31 mouse cellular contexts compared by ENCODE assay signal in the genomic region with DNA sequence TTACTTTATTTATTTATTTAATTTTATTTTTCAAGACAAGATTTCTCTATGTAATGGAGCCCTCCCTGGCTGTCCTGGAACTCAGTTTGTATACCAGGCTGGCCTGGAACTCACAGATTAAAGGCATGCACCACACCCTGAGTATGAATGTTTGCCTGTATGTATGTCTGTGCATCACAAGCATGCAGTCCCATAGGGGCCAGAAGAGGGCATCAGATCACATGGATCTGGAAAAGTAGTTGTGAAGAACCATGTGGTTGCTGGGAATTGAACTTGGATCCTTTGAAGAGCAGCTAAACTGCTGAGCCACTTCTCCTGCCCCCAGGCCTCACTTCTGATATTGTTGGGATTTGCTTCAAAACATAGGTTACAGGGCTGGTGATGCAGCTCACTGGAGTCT. TPM values are rescaled to one million over a fixed set of nuclear protein-coding genes. Genes with fewer than 3 reads are reported as not detected.
A peak's percentile ranks its signal among the peaks of the same experiment; 100 is the strongest.
DNase-seq lines count a peak whose midpoint lies in the region; ATAC-seq and TF ChIP-seq lines count a peak whose summit lies in the region.
"Had no signal": no experiment of that assay in that cellular context is flagged by ENCODE, and none has a peak within 500 bp of the region (broad histone marks: within the 10 kb centered on the region; RNA-seq: fewer than 3 reads in every experiment).

No protein-coding gene starts in this region.

- no peak overlapping the region for H3K27ac ChIP-seq in heart, embryonic 10.5 days
- no peak overlapping the region for H3K27ac ChIP-seq in lung, postnatal 0 days (ENCODE audit: low read length)
- H3K27ac ChIP-seq: embryonic facial prominence, embryonic 12.5 days; hindbrain, embryonic 10.5 days; hindbrain, embryonic 15.5 days; kidney, embryonic 15.5 days; midbrain, embryonic 15.5 days; neural tube, embryonic 12.5 days had no signal

- TF ChIP-seq EP300 in lung, postnatal 0 days (IDR thresholded peaks at IDR 0.05), result no peak

- no peak overlapping the region for H3K9ac ChIP-seq in lung, postnatal 0 days (replicated peaks; ENCODE audit: low read depth)
- H3K9ac ChIP-seq: embryonic facial prominence, embryonic 12.5 days; heart, embryonic 13.5 days; hindbrain, embryonic 15.5 days; kidney, embryonic 15.5 days; midbrain, embryonic 15.5 days; neural tube, embryonic 12.5 days had no signal

- H3K36me3 ChIP-seq in heart, embryonic 10.5 days, result peaks cover 25% of the 10 kb centered on the region
- H3K36me3 ChIP-seq in lung, postnatal 0 days (ENCODE audit: insufficient read depth, low read length), result no peaks in the 10 kb centered on the region

- no peak for ATAC-seq in lung, postnatal 0 days
- ATAC-seq: forebrain, embryonic 14.5 days; inflammation-experienced regulatory T-cells, adult 6 months; midbrain, embryonic 15.5 days had no signal

- intact Hi-C loops in left cerebral cortex, postnatal 25 days (cut with DNase I), result no loop called here

- H3K4me3 ChIP-seq in heart, embryonic 10.5 days, result no peak overlapping the region
- no peak overlapping the region for H3K4me3 ChIP-seq in lung, postnatal 0 days (ENCODE audit: low read depth, low read length)
- H3K4me3 ChIP-seq in lung, adult 2 months (replicated peaks; ENCODE audit: extremely low read depth, low read depth, low read length), result no peak overlapping the region
- H3K4me3 ChIP-seq: embryonic facial prominence, embryonic 12.5 days; heart, embryonic 13.5 days; hindbrain, embryonic 10.5 days; hindbrain, embryonic 15.5 days; kidney, embryonic 15.5 days; midbrain, embryonic 15.5 days; neural tube, embryonic 12.5 days had no signal

- peak; percentile 50 for DNase-seq in heart, embryonic 10.5 days (ENCODE audit: low spot score)
- no peak for DNase-seq in heart, postnatal 4 days
- no peak for DNase-seq in lung, postnatal 0 days (ENCODE audit: low spot score)
- no peak for DNase-seq in lung, adult 2 months
- DNase-seq in ES-CJ7 (ENCODE audit: low read depth, low spot score), result peak; percentile 51
- peak; percentile 20 for DNase-seq in naive thymus-derived CD4-positive, alpha-beta T cell, adult 2 months (ENCODE audit: low read depth)
- no peak for DNase-seq in left cerebral cortex, postnatal 25 days (ENCODE audit: low spot score in 2 of 2)
- no peak for DNase-seq in cerebellum, adult 8-10 months
- DNase-seq: adrenal gland, postnatal 10 days; cerebellum, adult 9-10 months; embryo, embryonic 11 days; gastrocnemius, postnatal 25 days; heart, adult 18-20 months; heart, postnatal 10 days; kidney, adult 11 months; layer of hippocampus, postnatal 36 days; liver; lung, adult 18-20 months; lung, postnatal 14 days; right cerebral cortex, postnatal 4 days; thymus, adult 18-20 months; thymus, postnatal 36 days had no signal

- TF ChIP-seq POLR2A in lung, adult 2 months (IDR thresholded peaks at IDR 0.05; ENCODE audit: borderline replicate concordance, extremely low read depth, low read depth, low read length), result no peak

- no peaks in the 10 kb centered on the region for H3K9me3 ChIP-seq in heart, embryonic 10.5 days
- no peaks in the 10 kb centered on the region for H3K9me3 ChIP-seq in lung, postnatal 0 days (ENCODE audit: low read length)
- H3K9me3 ChIP-seq: embryonic facial prominence, embryonic 12.5 days; heart, embryonic 13.5 days; hindbrain, embryonic 10.5 days; hindbrain, embryonic 15.5 days; kidney, embryonic 15.5 days; midbrain, embryonic 15.5 days; neural tube, embryonic 12.5 days had no signal

- peak; percentile 37 for TF ChIP-seq CTCF in lung, postnatal 0 days (IDR thresholded peaks at IDR 0.05)
- no peak for TF ChIP-seq CTCF in lung, adult 2 months (IDR thresholded peaks at IDR 0.05; ENCODE audit: insufficient read depth, low read length)

- H3K27me3 ChIP-seq in heart, embryonic 10.5 days (ENCODE audit: insufficient read depth, poor library complexity, severe bottlenecking), result no peaks in the 10 kb centered on the region
- no peaks in the 10 kb centered on the region for H3K27me3 ChIP-seq in lung, postnatal 0 days (replicated peaks; ENCODE audit: insufficient read depth, low read length)
- H3K27me3 ChIP-seq: embryonic facial prominence, embryonic 12.5 days; heart, embryonic 13.5 days; hindbrain, embryonic 15.5 days; kidney, embryonic 15.5 days; midbrain, embryonic 15.5 days; neural tube, embryonic 12.5 days had no signal

- H3K4me1 ChIP-seq in heart, embryonic 10.5 days, result peaks cover 26% of the 10 kb centered on the region
- peaks cover 4% of the 10 kb centered on the region; the same call in 1 of the 2 replicates for H3K4me1 ChIP-seq in lung, postnatal 0 days (ENCODE audit: insufficient read depth, low read depth, low read length)
- peaks cover 8% of the 10 kb centered on the region for H3K4me1 ChIP-seq in lung, adult 2 months (ENCODE audit: control insufficient read depth, insufficient read depth, low read length)
- H3K4me1 ChIP-seq: embryonic facial prominence, embryonic 12.5 days; hindbrain, embryonic 10.5 days; neural tube, embryonic 12.5 days had no signal

- no peak overlapping the region for H3K4me2 ChIP-seq in lung, postnatal 0 days (replicated peaks; ENCODE audit: low read depth, low read length)
- H3K4me2 ChIP-seq: embryonic facial prominence, embryonic 12.5 days; heart, embryonic 13.5 days; hindbrain, embryonic 15.5 days; kidney, embryonic 15.5 days; midbrain, embryonic 15.5 days; neural tube, embryonic 12.5 days had no signal

RNA-seq across cellular contexts. Expression of a gene that starts 15.1 kb away (rescaled TPM):
- 3.3 and 4.7 TPM in 2 replicates for polyA plus RNA-seq in heart, embryonic 10.5 days (2016; fragmentation: Nextera tagmentation; extraction: Ambion mirVana)
- 10 to 100 TPM; 19.6 to 20.2 TPM for total RNA-seq in heart, postnatal 4 days (2021)
- 5.2 and 6.2 TPM in 2 replicates for polyA plus RNA-seq in lung, postnatal 0 days (2015; fragmentation: Nextera tagmentation; extraction: Ambion mirVana)
- 19.5 and 22.5 TPM in 2 replicates for polyA plus RNA-seq in lung, adult 2 months (2012; rRNA removed)
- total RNA-seq in left cerebral cortex, postnatal 25 days (2021), result 10 to 100 TPM in 1 of 2 experiments, 1 to 10 TPM in 1; 9.5 to 10.1 TPM

RNA-seq across cellular contexts. Expression of a gene that starts 38.6 kb away (rescaled TPM):
- polyA plus RNA-seq in heart, embryonic 10.5 days (2016; fragmentation: Nextera tagmentation; extraction: Ambion mirVana), result 0.42 and 0.60 TPM in 2 replicates
- 1 to 10 TPM; 2.0 to 2.7 TPM for total RNA-seq in heart, postnatal 4 days (2021)
- polyA plus RNA-seq in lung, postnatal 0 days (2015; fragmentation: Nextera tagmentation; extraction: Ambion mirVana), result 21.8 and 21.9 TPM in 2 replicates
- polyA plus RNA-seq in lung, adult 2 months (2012; rRNA removed), result 106 and 119 TPM in 2 replicates
- 1 to 10 TPM; 8.4 to 8.7 TPM for total RNA-seq in left cerebral cortex, postnatal 25 days (2021)
- polyA plus RNA-seq: inflammation-experienced regulatory T-cells, adult 6 months had no signal

RNA-seq across cellular contexts. Expression of a gene that starts 48.4 kb away (rescaled TPM):
- polyA plus RNA-seq in heart, embryonic 10.5 days (2016; fragmentation: Nextera tagmentation; extraction: Ambion mirVana), result 354 and 363 TPM in 2 replicates
- 100 to 1,000 TPM; 322 to 335 TPM for total RNA-seq in heart, postnatal 4 days (2021)
- 168 and 186 TPM in 2 replicates for polyA plus RNA-seq in lung, postnatal 0 days (2015; fragmentation: Nextera tagmentation; extraction: Ambion mirVana)
- polyA plus RNA-seq in lung, adult 2 months (2012; rRNA removed), result 38.3 and 62.3 TPM in 2 replicates
- 100 to 1,000 TPM; 432 to 442 TPM for total RNA-seq in left cerebral cortex, postnatal 25 days (2021)

Comparison
In these comparisons a context has a peak if more than half of its experiments do, and no peak if none do; other contexts are left out.
1. DNase-seq: peak in heart, embryonic 10.5 days (single experiment), ES-CJ7 (single experiment) and naive thymus-derived CD4-positive, alpha-beta T cell, adult 2 months (single experiment); none in heart, postnatal 4 days (single experiment), lung, postnatal 0 days (single experiment), lung, adult 2 months (single experiment), left cerebral cortex, postnatal 25 days (0 of 2) and cerebellum, adult 8-10 months (single experiment).
2. RNA of a gene that starts 38.6 kb away (polyA plus RNA-seq): 106 to 119 TPM in lung, adult 2 months and 21.8 to 21.9 TPM in lung, postnatal 0 days; 0.42 to 0.60 TPM in heart, embryonic 10.5 days; every median in the first group is over 10 times any median in the second.